Mouse (Mus musculus) MEL (cell line): ENCODE results near the gene Exph5. TPM values are rescaled to one million over a fixed set of nuclear protein-coding genes. Genes with fewer than 3 reads are reported as not detected.

Experiments used
- DNase-seq: peaks from one replicate; pipeline ENCODE4 v3.0.0; 2011; ENCODE audit warnings: low read depth, low spot score
- H3K27ac ChIP-seq: 2 replicates; pipeline ENCODE4 v1.5.1; 2012; ENCODE audit warnings: low read depth, mild to moderate bottlenecking, control low read depth, low read length, moderate library complexity; ENCODE audit not compliant: control insufficient read depth
- H3K27me3 ChIP-seq, 2 experiments: fragments of 150-350 bp in 1 of 2; sonication (generic) in 1 of 2; 2 replicates each; pipeline ENCODE4 v1.6.1; 2012; ENCODE audit warnings: low read length in 2 of 2, mild to moderate bottlenecking in 2 of 2, improper control_type of control experiment in 1 of 2, moderate library complexity in 1 of 2; ENCODE audit not compliant: insufficient read depth in 2 of 2, control insufficient read depth in 1 of 2
- H3K36me3 ChIP-seq, 2 experiments: 2 replicates each; pipeline ENCODE4 v1.6.1; 2012 to 2014; ENCODE audit warnings: low read length in 2 of 2, improper control_type of control experiment in 1 of 2, inconsistent platforms in 1 of 2, mild to moderate bottlenecking in 1 of 2; ENCODE audit not compliant: insufficient read depth in 2 of 2, control insufficient read depth in 1 of 2
- H3K4me1 ChIP-seq, 2 experiments: fragments of 150-350 bp in 1 of 2; sonication (generic) in 1 of 2; 2 replicates each; pipeline ENCODE4 v1.6.1; 2012; ENCODE audit warnings: low read length in 2 of 2, improper control_type of control experiment in 1 of 2, mild to moderate bottlenecking in 1 of 2; ENCODE audit not compliant: insufficient read depth in 2 of 2, control insufficient read depth in 1 of 2
- H3K4me3 ChIP-seq, 2 experiments: fragments of 150-350 bp in 1 of 2; sonication (generic) in 1 of 2; 2 replicates each; pipeline ENCODE4 v1.5.1; 2012; ENCODE audit warnings: low read depth in 2 of 2, low read length in 2 of 2, mild to moderate bottlenecking in 2 of 2, moderate library complexity in 2 of 2, control low read depth in 1 of 2, improper control_type of control experiment in 1 of 2; ENCODE audit not compliant: control insufficient read depth in 1 of 2, insufficient read depth in 1 of 2
- H3K79me2 ChIP-seq: 2 replicates; pipeline ENCODE4 v1.6.1; 2012; ENCODE audit warnings: mild to moderate bottlenecking, low read length, moderate library complexity; ENCODE audit not compliant: control insufficient read depth, poor library complexity, insufficient read depth
- H3K9ac ChIP-seq: 2 replicates; pipeline ENCODE4 v1.6.1; 2012; ENCODE audit warnings: low read depth, mild to moderate bottlenecking, control low read depth, low read length, moderate library complexity; ENCODE audit not compliant: control insufficient read depth, poor library complexity, severe bottlenecking
- H3K9me3 ChIP-seq: fragments of 150-350 bp; sonication (generic); replicated peaks from 2 replicates; pipeline ENCODE4 v1.6.1; 2012; ENCODE audit warnings: mild to moderate bottlenecking, low read length, improper control_type of control experiment, moderate library complexity; ENCODE audit not compliant: insufficient read depth
- CHD2 ChIP-seq: IDR thresholded peaks from 2 replicates; pipeline ENCODE4 v1.6.1; 2011; ENCODE audit warnings: low read length, improper control_type of control experiment
- GATA1 ChIP-seq: IDR thresholded peaks from 2 replicates; pipeline ENCODE4 v1.6.1; 2011; ENCODE audit warnings: low read depth, low read length, improper control_type of control experiment
- HCFC1 ChIP-seq: IDR thresholded peaks from 2 replicates; pipeline ENCODE4 v1.6.1; 2012; ENCODE audit warnings: low read depth, mild to moderate bottlenecking, inconsistent platforms, low read length, improper control_type of control experiment, moderate library complexity
- MAX ChIP-seq: IDR thresholded peaks from 2 replicates; pipeline ENCODE4 v1.6.1; 2011; ENCODE audit warnings: low read length, improper control_type of control experiment
- MAZ ChIP-seq: IDR thresholded peaks from 2 replicates; pipeline ENCODE4 v1.6.1; 2012; ENCODE audit warnings: low read depth, mild to moderate bottlenecking, inconsistent platforms, low read length, improper control_type of control experiment
- MYC ChIP-seq: IDR thresholded peaks from 2 replicates; pipeline ENCODE4 v1.6.1; 2011; ENCODE audit warnings: low read depth, mild to moderate bottlenecking, low read length, improper control_type of control experiment, moderate library complexity
- NRF1 ChIP-seq: IDR thresholded peaks from 2 replicates; pipeline ENCODE4 v1.6.1; 2014; ENCODE audit warnings: low read depth, mild to moderate bottlenecking, inconsistent platforms, low read length, improper control_type of control experiment, moderate library complexity; ENCODE audit not compliant: poor library complexity, insufficient read depth, severe bottlenecking
- POLR2A ChIP-seq, 2 experiments: IDR thresholded peaks; 2 replicates each; pipeline ENCODE4 v1.6.1; 2011 to 2012; ENCODE audit warnings: low read length in 2 of 2, mild to moderate bottlenecking in 2 of 2, control low read depth in 1 of 2, improper control_type of control experiment in 1 of 2, low read depth in 1 of 2, moderate library complexity in 1 of 2; ENCODE audit not compliant: control insufficient read depth in 1 of 2, insufficient read depth in 1 of 2, poor library complexity in 1 of 2
- POLR2AphosphoS2 ChIP-seq: IDR thresholded peaks from 2 replicates; pipeline ENCODE4 v1.6.1; 2011; ENCODE audit warnings: low read length, improper control_type of control experiment
- RAD21 ChIP-seq: IDR thresholded peaks from 2 replicates; pipeline ENCODE4 v1.6.1; 2011; ENCODE audit warnings: mild to moderate bottlenecking, low read depth, low read length, improper control_type of control experiment
- SIN3A ChIP-seq: IDR thresholded peaks from 2 replicates; pipeline ENCODE4 v1.6.1; 2012; ENCODE audit warnings: low read length, improper control_type of control experiment, inconsistent platforms
- TCF12 ChIP-seq: IDR thresholded peaks from 2 replicates; pipeline ENCODE4 v1.6.1; 2014; ENCODE audit warnings: low read depth, mild to moderate bottlenecking, inconsistent platforms, low read length, improper control_type of control experiment, moderate library complexity
- polyA plus RNA-seq, 2 experiments: library from polyadenylated mRNA; stranded (reverse) in 1 of 2; unstranded in 1 of 2; fragments of >175 nt in 1 of 2; fragments of >200 nt in 1 of 2; gene quantifications; 2 replicates each; pipeline versions ENCODE4 v1.2.1 to v1.2.4; 2012; ENCODE audit warnings: low replicate concordance in 2 of 2, low read depth in 1 of 2; ENCODE audit not compliant: insufficient read length in 2 of 2, insufficient read depth in 1 of 2, missing spikeins in 1 of 2
- total RNA-seq: library from RNA; depleted of rRNA; stranded (reverse); fragments of 300-350 nt; gene quantifications from 2 replicates; pipeline ENCODE4 v1.2.3, GENCODE M21; 2012

The Exph5 gene
- total and polyA plus RNA-seq, 3 experiments = not detected

- H3K9ac ChIP-seq = no peak overlapping the region
- no peak overlapping the region for H3K4me3 ChIP-seq
- no peak for DNase-seq
- H3K27ac ChIP-seq = no peak overlapping the region
- no peaks in the 10 kb centered on the region for H3K9me3 ChIP-seq
- no peaks in the 10 kb centered on the region for H3K4me1 ChIP-seq
- H3K27me3 ChIP-seq = peaks cover 1 to 3% of the 10 kb centered on the region in 2 experiments; a peak in 3 of 4 replicates
- H3K79me2 ChIP-seq = no peaks in the 10 kb centered on the region
- no peaks in the 10 kb centered on the region for H3K36me3 ChIP-seq
- TF ChIP-seq POLR2AphosphoS2 (no peak), MYC (no peak), TCF12 (no peak), NRF1 (no peak), CHD2 (no peak), MAZ (no peak), POLR2A (IDR thresholded peaks at IDR 0.05; ENCODE audit: control insufficient read depth in 1 of 2, insufficient read depth in 1 of 2, low read depth in 1 of 2, low read length in 2 of 2, poor library complexity in 1 of 2) (no peak), MAX (no peak)
Observed at GRCm38 (mm10) chr9:53329301-53330206, 28.1 kb downstream of the Exph5 start.

DNA sequence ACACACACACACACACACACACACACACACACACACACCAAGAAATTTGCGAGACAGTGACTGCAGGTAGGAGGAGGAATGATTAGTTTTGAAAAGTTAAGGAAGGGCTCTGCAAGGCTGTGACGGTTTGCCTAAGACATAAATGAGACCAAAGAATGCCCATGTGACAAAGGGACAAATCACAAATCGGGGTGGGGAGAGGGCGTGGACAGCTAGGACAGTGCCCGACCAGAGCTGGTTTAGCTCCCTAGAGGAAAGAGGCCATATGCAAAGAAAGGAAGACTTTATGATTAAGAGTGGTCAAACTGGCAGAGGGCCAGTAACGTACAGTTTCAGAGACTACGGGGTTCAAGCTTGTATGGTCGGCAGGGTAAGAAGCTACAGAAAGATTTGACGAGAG, 28.8 kb downstream of the Exph5 start:
- no peak for TF ChIP-seq HCFC1
- Histone ChIP-seq H3K9ac (no peak overlapping the region), H3K27ac (no peak overlapping the region), H3K4me3 (no peak overlapping the region), H3K4me1 (no peaks in the 10 kb centered on the region), H3K79me2 (no peaks in the 10 kb centered on the region), H3K9me3 (no peaks in the 10 kb centered on the region), H3K36me3 (no peaks in the 10 kb centered on the region), H3K27me3 (peaks cover 3 to 5% of the 10 kb centered on the region in 2 experiments; a peak in 3 of 4 replicates)
- no peak for DNase-seq

GRCm38 (mm10) chr9:53333436-53333835, 32.0 kb downstream of the Exph5 start:
- no peak for DNase-seq
- TF ChIP-seq SIN3A = no peak
- no peak for TF ChIP-seq RAD21
- TF ChIP-seq GATA1 = no peak
- Histone ChIP-seq H3K27me3 (peaks cover 7 to 14% of the 10 kb centered on the region in 2 experiments), H3K36me3 (no peaks in the 10 kb centered on the region), H3K27ac (no peak overlapping the region), H3K9ac (no peak overlapping the region), H3K79me2 (no peaks in the 10 kb centered on the region), H3K4me3 (no peak overlapping the region), H3K9me3 (no peaks in the 10 kb centered on the region), H3K4me1 (no peaks in the 10 kb centered on the region)
